Mouse (Mus musculus): ENCODE data around the gene Phkg1.

DNA sequence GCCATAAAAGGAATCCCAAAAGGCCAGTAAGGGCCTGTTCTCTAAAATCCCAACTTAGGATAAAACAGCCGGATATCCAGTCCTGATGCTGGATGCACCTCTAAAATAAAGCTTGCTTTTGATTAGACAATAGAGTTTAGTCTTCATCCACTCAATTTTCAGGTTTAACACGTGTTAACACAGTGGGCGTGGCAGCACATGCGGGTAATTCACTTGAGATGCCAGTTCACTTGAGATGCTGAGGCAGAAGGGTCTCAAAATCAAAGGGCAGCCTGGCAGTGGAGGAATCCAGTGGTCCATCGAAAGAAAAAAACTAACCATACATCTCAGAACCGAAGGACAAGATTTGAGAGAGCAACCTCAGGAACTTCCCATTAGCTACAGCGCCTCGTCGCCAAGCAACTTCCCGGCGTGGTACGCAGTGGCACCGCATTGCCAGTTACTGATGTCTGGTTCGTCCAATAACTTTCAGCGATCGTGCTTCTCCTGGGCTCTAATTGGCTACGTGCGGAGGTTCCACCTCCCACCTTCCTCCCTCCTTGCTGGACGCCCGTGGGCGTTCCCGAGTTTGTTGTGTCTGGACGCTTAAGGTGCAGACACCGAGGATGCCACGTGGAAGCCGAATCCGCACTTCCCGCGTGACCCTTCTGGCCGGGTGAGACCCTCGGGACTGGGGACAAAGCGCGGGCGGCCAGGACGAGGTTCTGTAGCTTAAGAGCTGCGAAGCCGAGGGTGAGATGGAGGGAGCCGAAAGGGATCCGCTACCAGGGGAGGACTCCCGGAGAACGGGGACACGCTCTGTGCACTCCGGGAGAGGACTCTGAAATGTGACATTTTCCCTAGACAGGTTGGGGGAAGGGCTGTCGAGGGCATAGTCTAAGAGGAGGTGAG, 2.9 kb downstream of the Phkg1 start, which contains the start of gene Zbed5:
- TF ChIP-seq ZC3H11A (IDR thresholded peaks at IDR 0.05; ENCODE audit: borderline replicate concordance, low read depth, low read length) = no peak
- no peak for TF ChIP-seq ZNF384 (IDR thresholded peaks at IDR 0.05; ENCODE audit: low read depth, low read length)
- TF ChIP-seq HCFC1 (IDR thresholded peaks at IDR 0.05; ENCODE audit: borderline replicate concordance, insufficient read depth, low read length) = peak; percentile 18; the same call in 1 of the 2 replicates
- no peak for TF ChIP-seq MAFK (IDR thresholded peaks at IDR 0.05; ENCODE audit: insufficient read depth, low read depth, low read length)

Data from ES-E14 (cell line).